Mouse (Mus musculus): ENCODE results near the gene Alas2. TPM values are rescaled to one million over a fixed set of nuclear protein-coding genes. Genes with fewer than 3 reads are reported as not detected.

Gene Alas2
- total and polyA plus RNA-seq, 2 experiments from 2014 or later, result 9.5 to 26.7 TPM

DNA sequence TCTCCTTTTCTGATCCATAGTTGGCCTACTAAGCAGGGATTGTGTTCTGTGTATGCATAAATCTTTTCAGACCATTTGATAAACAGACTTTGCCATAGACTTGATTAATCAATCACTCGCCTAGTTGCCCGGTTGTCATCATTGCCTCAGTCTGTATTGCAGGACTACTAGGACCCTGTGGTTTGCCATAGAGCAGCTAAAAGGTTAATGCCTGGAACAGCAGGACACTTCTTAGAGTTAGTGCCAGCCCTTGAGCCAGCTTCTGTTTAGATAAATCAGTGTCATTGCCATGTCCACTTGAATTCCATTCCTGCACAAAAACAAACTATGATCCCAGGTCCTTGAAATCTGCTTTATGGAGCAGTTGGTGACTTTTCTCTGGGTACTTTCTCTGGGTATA, 51.7 kb downstream of the Alas2 start:
- no peaks in the 10 kb centered on the region for H3K27me3 ChIP-seq (ENCODE audit: insufficient read depth, low read length)
- 68% methylated on average over 2 of the region's 2 CpGs for WGBS
- no peak overlapping the region for H3K4me2 ChIP-seq (ENCODE audit: low read depth, low read length)
- no peak for TF ChIP-seq CTCF (IDR thresholded peaks at IDR 0.05; ENCODE audit: low read depth)
- no peaks in the 10 kb centered on the region for H3K36me3 ChIP-seq (ENCODE audit: insufficient read depth, low read length)
- H3K9ac ChIP-seq (replicated peaks; ENCODE audit: low read length), result no peak overlapping the region
- H3K9me3 ChIP-seq (ENCODE audit: low read length), result no peaks in the 10 kb centered on the region
- H3K4me1 ChIP-seq (ENCODE audit: insufficient read depth, low read length), result no peaks in the 10 kb centered on the region
- no peak for DNase-seq (ENCODE audit: low spot score)
- H3K27ac ChIP-seq, result no peak overlapping the region
- no peak for ATAC-seq
- no peak overlapping the region for H3K4me3 ChIP-seq (ENCODE audit: low read length)

Small RNA genes lying within 50 kb of the gene (microRNA-seq; reads per million reads assigned to microRNA genes)
- 0 reads per million in 2 experiments for gene Mir3620

Other genes starting within 250 kb of the Alas2 start
- 37.0 and 49.7 TPM in 2 replicates for gene Tmem29, start 88.2 kb upstream of the Alas2 start, total RNA-seq (2014; rRNA removed)
- 75.5 and 80.5 TPM in 2 replicates for gene Tmem29, start 88.2 kb upstream of the Alas2 start, polyA plus RNA-seq (2015; fragmentation: Nextera tagmentation; extraction: Ambion mirVana)
- gene Pfkfb1, start 40.9 kb downstream of the Alas2 start, total RNA-seq (2014; rRNA removed), result 3.4 and 3.5 TPM in 2 replicates
- 2.7 and 3.5 TPM in 2 replicates for gene Pfkfb1, start 40.9 kb downstream of the Alas2 start, polyA plus RNA-seq (2015; fragmentation: Nextera tagmentation; extraction: Ambion mirVana)
- 15.8 and 17.6 TPM in 2 replicates for gene Apex2, start 42.5 kb downstream of the Alas2 start, total RNA-seq (2014; rRNA removed)
- gene Apex2, start 42.5 kb downstream of the Alas2 start, polyA plus RNA-seq (2015; fragmentation: Nextera tagmentation; extraction: Ambion mirVana), result 10.1 and 11.2 TPM in 2 replicates
- 150 and 171 TPM in 2 replicates for gene Tro, start 110.2 kb downstream of the Alas2 start, total RNA-seq (2014; rRNA removed)
- gene Tro, start 110.2 kb downstream of the Alas2 start, polyA plus RNA-seq (2015; fragmentation: Nextera tagmentation; extraction: Ambion mirVana), result 69.9 and 74.9 TPM in 2 replicates